Mouse (Mus musculus): ENCODE data around the gene Eif2b5.

Gene Eif2b5

GRCm38 (mm10) chr16:20537071-20537471 lies 38.5 kb downstream of the Eif2b5 start:
- no peak for DNase-seq (ENCODE audit: low read depth, low spot score)

GRCm38 (mm10) chr16:20537601-20538320 lies 39.1 kb downstream of the Eif2b5 start:
- no peak for DNase-seq (ENCODE audit: low read depth, low spot score)

GRCm38 (mm10) chr16:20539649-20540048 lies 41.0 kb downstream of the Eif2b5 start:
- DNase-seq (ENCODE audit: low read depth, low spot score), result no peak

- DNase-seq (ENCODE audit: low read depth, low spot score), result no peak
Measured at GRCm38 (mm10) chr16:20540438-20540837, 41.8 kb downstream of the Eif2b5 start.

- DNase-seq (ENCODE audit: low read depth, low spot score), result no peak
Measured at GRCm38 (mm10) chr16:20545696-20546095, 47.1 kb downstream of the Eif2b5 start.

- no peak for DNase-seq (ENCODE audit: low read depth, low spot score)
Measured at GRCm38 (mm10) chr16:20547423-20547822, 48.8 kb downstream of the Eif2b5 start.

- DNase-seq (ENCODE audit: low read depth, low spot score), result peak; percentile 99
Measured at GRCm38 (mm10) chr16:20548096-20548948, 49.7 kb downstream of the Eif2b5 start, which contains the start of gene Abcf3. TSS of gene Abcf3 (plus strand) at chr16:20548577.

DNA sequence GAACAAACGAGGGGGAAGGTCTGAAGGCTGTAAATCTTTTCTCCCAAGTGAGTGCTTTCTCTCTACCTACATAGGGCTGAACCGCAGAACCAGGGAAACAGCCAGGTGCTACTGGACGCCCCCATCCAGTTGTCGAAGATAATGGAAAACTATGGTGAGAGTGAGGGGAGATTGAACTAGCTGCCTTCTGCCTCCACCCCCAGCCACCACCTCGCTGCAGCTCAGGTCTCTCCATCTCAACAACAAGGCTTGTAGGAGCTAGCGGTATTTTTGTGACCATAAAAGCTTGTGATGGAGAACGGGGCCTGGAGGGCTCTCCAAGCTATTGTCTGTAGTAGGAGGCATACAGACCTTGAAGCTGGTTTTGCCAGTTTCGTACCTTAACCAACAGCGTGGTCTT lies 50.5 kb downstream of the Eif2b5 start:
- DNase-seq (ENCODE audit: low read depth, low spot score), result no peak

DNA sequence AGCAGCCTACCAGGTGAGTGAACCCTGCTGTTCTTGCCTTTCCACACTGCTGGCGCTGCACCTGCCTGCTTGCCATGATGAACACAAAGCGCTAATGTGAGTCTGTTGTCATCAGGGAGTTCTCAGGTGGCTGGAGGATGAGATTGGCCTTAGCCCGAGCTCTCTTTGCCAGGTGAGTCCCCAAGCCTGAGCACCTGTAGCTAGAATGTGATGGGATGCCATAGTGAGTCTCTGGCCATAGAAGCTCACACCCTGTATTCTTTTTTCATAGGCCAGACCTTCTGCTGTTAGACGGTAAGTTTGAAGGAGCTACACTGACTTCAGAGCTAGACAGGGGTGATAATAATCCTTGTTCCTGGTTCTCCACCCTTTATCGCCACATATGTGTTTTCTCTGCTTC lies 53.1 kb downstream of the Eif2b5 start:
- DNase-seq (ENCODE audit: low read depth, low spot score), result no peak

DNA sequence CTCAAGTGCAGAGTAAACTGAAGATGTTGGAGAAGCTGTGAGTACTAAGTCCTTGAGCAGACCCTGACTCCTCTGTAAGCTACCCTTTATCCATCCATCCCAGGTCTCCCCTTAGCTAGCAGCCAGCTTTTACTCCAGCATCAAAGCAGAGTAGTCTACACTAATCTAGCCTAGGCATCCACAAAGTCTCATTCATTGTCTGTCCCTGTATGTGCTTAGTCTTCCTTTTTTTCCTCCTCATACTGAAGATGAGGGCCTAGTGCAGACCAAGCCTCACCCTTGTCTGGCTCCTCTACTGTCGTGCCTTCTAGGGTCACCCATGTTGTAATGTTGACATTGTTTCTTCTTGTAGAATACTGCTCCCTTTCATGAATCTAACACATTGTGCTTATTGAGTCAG lies 54.0 kb downstream of the Eif2b5 start:
- no peak for DNase-seq (ENCODE audit: low read depth, low spot score)

GRCm38 (mm10) chr16:20555000-20555399 lies 56.4 kb downstream of the Eif2b5 start:
- DNase-seq (ENCODE audit: low read depth, low spot score), result no peak

GRCm38 (mm10) chr16:20557381-20557780 lies 58.8 kb downstream of the Eif2b5 start:
- no peak for DNase-seq (ENCODE audit: low read depth, low spot score)

Data from brain, embryonic 18.5 days (tissue).